Mouse (Mus musculus) neural tube, embryonic 12.5 days (tissue): ENCODE results near the gene Serac1. TPM values are rescaled to one million over a fixed set of nuclear protein-coding genes. Genes with fewer than 3 reads are reported as not detected.

Source experiments
- ATAC-seq: fragments of 200-750 bp; cut with Nextera tagmentation; 2 replicates; pipeline ENCODE4 v1.8.0; 2017; ENCODE audit warnings: low read depth, mild to moderate bottlenecking, moderate TSS enrichment, moderate library complexity; ENCODE audit not compliant: low FRiP score
- H3K27ac ChIP-seq: fragments of 300-500 bp; sonication (generic); 2 replicates; pipeline ENCODE4 v1.5.1; 2016
- H3K27me3 ChIP-seq: fragments of 300-500 bp; sonication (generic); replicated peaks from 2 replicates; pipeline ENCODE4 v1.6.1; 2016; ENCODE audit warnings: mild to moderate bottlenecking
- H3K36me3 ChIP-seq: fragments of 300-500 bp; sonication (generic); 2 replicates; pipeline ENCODE4 v1.6.1; 2016; ENCODE audit warnings: mild to moderate bottlenecking
- H3K4me1 ChIP-seq: fragments of 300-500 bp; sonication (generic); 2 replicates; pipeline ENCODE4 v1.6.1; 2016
- H3K4me2 ChIP-seq: fragments of 300-500 bp; sonication (generic); replicated peaks from 2 replicates; pipeline ENCODE4 v1.6.1; 2016; ENCODE audit warnings: mild to moderate bottlenecking
- H3K4me3 ChIP-seq: fragments of 300-500 bp; sonication (generic); 2 replicates; pipeline ENCODE4 v1.5.1; 2016
- H3K9ac ChIP-seq: fragments of 300-500 bp; sonication (generic); 2 replicates; pipeline ENCODE4 v1.6.1; 2016; ENCODE audit warnings: mild to moderate bottlenecking
- H3K9me3 ChIP-seq: fragments of 300-500 bp; sonication (generic); 2 replicates; pipeline ENCODE4 v1.6.1; 2016; ENCODE audit warnings: mild to moderate bottlenecking
- WGBS: fragments of 180-500 bp; shearing (Covaris S2); methylation state at CpG from one replicate; pipeline ENCODE4 v1.1.7; 2016; 5-methylcytosine and 5-hydroxymethylcytosine counted together
- polyA plus RNA-seq: library from polyadenylated mRNA; unstranded; fragments of >200 nt; fragmentation: Nextera tagmentation; extraction: Ambion mirVana; gene quantifications from 2 replicates; pipeline ENCODE4 v1.2.1, GENCODE M21; 2016

Gene Serac1
- polyA plus RNA-seq, 1 experiment from 2014 or later: 11.9 TPM

DNA sequence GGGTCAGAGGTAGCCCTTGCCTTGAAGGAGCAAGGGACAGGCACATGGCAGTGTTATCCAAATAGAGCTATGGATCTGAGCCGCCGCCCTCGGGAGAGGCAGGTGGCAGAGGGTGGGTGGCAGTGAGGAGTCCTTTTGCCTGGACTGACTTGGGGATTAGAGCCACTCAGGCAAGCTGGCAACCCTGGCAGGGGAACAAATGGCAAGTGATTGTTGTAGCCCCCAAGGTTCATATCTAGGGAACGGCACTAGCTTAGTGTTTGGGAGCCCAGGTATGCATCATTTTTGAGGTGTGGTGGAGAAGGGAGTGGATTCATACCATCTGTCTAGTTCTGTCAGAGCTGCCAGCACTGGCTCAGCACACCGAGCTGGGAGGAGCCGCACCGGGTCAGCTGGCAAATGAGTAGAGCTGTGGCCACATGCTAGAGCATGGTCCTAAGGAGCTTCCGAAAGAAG is 78.6 kb downstream of the Serac1 start:
- Histone ChIP-seq H3K27me3 (no peaks in the 10 kb centered on the region), H3K27ac (no peak overlapping the region), H3K4me1 (peaks cover 6% of the 10 kb centered on the region; the same call in 1 of the 2 replicates), H3K9ac (no peak overlapping the region), H3K4me2 (no peak overlapping the region), H3K4me3 (no peak overlapping the region), H3K36me3 (no peaks in the 10 kb centered on the region), H3K9me3 (0 out of 2 replicates have a peak, but pooled peaks cover 5% of the 10 kb centered on the region)
- WGBS: 89% methylated on average over 8 of the region's 8 CpGs
- no peak for ATAC-seq

GRCm38 (mm10) chr17:5999039-5999543 is 80.5 kb downstream of the Serac1 start:
- Histone ChIP-seq H3K27ac (no peak overlapping the region), H3K9me3 (0 out of 2 replicates have a peak, but pooled peaks cover 5% of the 10 kb centered on the region), H3K36me3 (no peaks in the 10 kb centered on the region), H3K27me3 (no peaks in the 10 kb centered on the region), H3K4me2 (no peak overlapping the region), H3K4me1 (no peaks in the 10 kb centered on the region), H3K4me3 (no peak overlapping the region), H3K9ac (no peak overlapping the region)
- no peak for ATAC-seq
- 82% methylated on average over 5 of the region's 5 CpGs for WGBS

GRCm38 (mm10) chr17:5998235-5998500 is 81.4 kb downstream of the Serac1 start:
- Histone ChIP-seq H3K4me1 (no peaks in the 10 kb centered on the region), H3K36me3 (no peaks in the 10 kb centered on the region), H3K4me2 (no peak overlapping the region), H3K4me3 (no peak overlapping the region), H3K9ac (no peak overlapping the region), H3K27me3 (no peaks in the 10 kb centered on the region), H3K27ac (no peak overlapping the region), H3K9me3 (no peaks in the 10 kb centered on the region)
- no peak for ATAC-seq

DNA sequence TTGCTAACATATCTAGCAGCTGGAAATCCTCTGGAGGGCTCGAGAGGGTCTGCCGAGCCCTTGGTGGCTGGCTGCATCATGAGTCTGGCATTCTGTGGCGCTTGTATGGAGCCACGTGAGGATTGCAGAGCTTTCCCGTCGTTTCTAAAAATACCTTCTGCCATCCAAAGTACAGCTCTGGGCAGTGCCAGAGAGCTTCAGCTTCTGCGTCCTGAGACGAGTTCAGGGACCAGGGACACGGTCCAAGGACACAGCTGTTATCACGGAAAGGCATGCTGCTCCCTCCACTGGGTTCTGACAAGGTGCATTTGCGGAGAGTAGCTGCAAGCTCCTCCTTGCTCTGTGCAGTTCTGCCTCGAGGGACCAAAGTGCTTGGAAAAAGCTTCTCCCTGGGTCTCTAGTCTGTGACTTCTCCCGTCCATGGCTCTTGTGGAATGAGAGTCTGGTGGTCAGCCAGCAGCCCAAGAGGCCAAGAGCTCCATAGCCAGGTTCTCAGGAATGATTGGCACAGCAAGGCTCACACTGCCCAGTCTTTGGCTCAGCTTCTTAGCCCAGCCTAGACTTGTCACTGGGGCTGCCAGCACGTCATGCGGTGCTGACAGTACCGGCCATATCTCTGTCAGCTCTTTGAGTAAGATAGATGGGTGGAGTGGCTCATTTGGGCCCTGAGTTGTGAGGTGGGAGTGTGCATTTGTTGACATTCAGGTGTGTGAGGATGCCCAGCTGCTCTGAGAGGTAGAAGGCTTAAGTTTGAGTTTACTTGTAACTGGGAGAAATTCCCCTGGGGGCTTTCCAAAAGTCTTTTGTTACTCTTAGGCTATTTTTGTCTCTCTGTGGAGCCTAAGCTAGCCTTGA is 81.9 kb downstream of the Serac1 start:
- Histone ChIP-seq H3K9me3 (no peaks in the 10 kb centered on the region), H3K9ac (no peak overlapping the region), H3K36me3 (no peaks in the 10 kb centered on the region), H3K4me2 (no peak overlapping the region), H3K4me1 (no peaks in the 10 kb centered on the region), H3K27ac (no peak overlapping the region), H3K27me3 (no peaks in the 10 kb centered on the region), H3K4me3 (no peak overlapping the region)
- WGBS: 84% methylated on average over 16 of the region's 16 CpGs
- ATAC-seq: no peak

- Histone ChIP-seq H3K27me3 (no peaks in the 10 kb centered on the region), H3K9me3 (no peaks in the 10 kb centered on the region), H3K4me3 (no peak overlapping the region), H3K36me3 (no peaks in the 10 kb centered on the region), H3K9ac (no peak overlapping the region), H3K4me2 (no peak overlapping the region), H3K4me1 (no peaks in the 10 kb centered on the region), H3K27ac (no peak overlapping the region)
- 81% methylated on average over 14 of the region's 14 CpGs for WGBS
- ATAC-seq: no peak
These were observed 83.0 kb downstream of the Serac1 start for GRCm38 (mm10) chr17:5996589-5996988.

DNA sequence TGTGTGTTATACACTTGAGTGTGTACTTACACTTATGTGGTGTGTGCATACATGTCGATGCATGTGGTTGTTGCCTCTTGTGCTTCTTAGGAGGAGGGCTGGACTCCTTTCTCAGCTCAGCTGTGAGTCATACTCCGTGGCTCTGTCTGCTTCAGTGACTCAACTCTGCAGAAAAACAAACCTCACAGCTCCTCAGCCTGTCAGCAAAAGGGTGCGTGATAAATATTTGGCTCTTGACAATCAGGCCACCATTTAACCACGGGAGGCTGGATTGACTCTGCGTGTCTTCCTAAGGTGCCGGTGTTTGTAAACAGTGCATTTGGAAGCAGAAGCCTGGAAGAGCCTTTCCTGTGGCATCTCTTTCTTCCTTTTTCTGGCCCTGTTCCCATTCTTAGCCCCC is 84.9 kb downstream of the Serac1 start:
- H3K27ac ChIP-seq: no peak overlapping the region
- H3K4me3 ChIP-seq: no peak overlapping the region
- H3K4me2 ChIP-seq: no peak overlapping the region
- 76% methylated on average over 6 of the region's 6 CpGs for WGBS
- H3K9ac ChIP-seq: no peak overlapping the region
- no peaks in the 10 kb centered on the region for H3K9me3 ChIP-seq
- no peaks in the 10 kb centered on the region for H3K4me1 ChIP-seq
- no peaks in the 10 kb centered on the region for H3K27me3 ChIP-seq
- no peaks in the 10 kb centered on the region for H3K36me3 ChIP-seq
- ATAC-seq: no peak

DNA sequence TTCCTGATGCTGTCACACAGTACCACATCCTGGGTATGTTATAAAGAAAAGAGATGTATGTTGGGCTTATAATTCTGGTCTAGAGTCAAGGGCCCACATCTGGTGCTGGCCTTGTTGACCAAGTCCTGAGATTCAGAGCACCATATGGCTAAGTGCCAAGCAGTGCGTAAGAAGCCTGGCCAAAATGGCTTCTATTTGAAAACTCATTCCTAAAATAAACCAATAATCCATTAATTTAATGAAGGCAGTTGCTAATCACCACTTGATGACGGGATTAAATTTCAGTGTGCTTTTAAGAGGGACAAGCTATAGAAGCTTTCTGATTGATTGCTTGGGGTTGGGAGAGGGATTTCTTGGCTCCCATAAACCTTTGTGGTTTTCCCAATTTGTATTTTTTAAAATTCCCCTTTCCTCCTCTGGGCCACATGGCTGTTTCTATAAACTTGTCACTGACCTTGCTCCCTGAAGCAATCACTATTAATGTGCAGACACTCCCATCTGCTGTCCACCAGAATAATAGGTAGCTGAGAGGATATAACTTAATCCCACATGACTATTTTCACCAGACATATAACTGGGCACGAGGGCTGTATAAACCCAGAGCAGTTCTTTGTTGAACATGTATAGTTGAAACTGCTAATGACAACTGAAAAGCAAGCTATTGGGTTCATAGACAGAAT is 85.8 kb downstream of the Serac1 start:
- no peak for ATAC-seq
- no peaks in the 10 kb centered on the region for H3K4me1 ChIP-seq
- H3K9me3 ChIP-seq: no peaks in the 10 kb centered on the region
- H3K36me3 ChIP-seq: no peaks in the 10 kb centered on the region
- H3K4me2 ChIP-seq: no peak overlapping the region
- no peak overlapping the region for H3K9ac ChIP-seq
- no peak overlapping the region for H3K27ac ChIP-seq
- WGBS: 76% methylated on average over 3 of the region's 3 CpGs
- no peak overlapping the region for H3K4me3 ChIP-seq
- H3K27me3 ChIP-seq: no peaks in the 10 kb centered on the region

GRCm38 (mm10) chr17:5992866-5993580 is 86.5 kb downstream of the Serac1 start:
- H3K27ac ChIP-seq: no peak overlapping the region
- H3K9me3 ChIP-seq: no peaks in the 10 kb centered on the region
- H3K9ac ChIP-seq: no peak overlapping the region
- no peak overlapping the region for H3K4me3 ChIP-seq
- H3K36me3 ChIP-seq: no peaks in the 10 kb centered on the region
- 80% methylated on average over 5 of the region's 5 CpGs for WGBS
- no peaks in the 10 kb centered on the region for H3K27me3 ChIP-seq
- ATAC-seq: no peak
- peaks cover 3% of the 10 kb centered on the region; the same call in 1 of the 2 replicates for H3K4me1 ChIP-seq
- no peak overlapping the region for H3K4me2 ChIP-seq

Other genes starting within 250 kb of the Serac1 start
- 16.9 and 18.0 TPM in 2 replicates for gene Snx9, start 238.4 kb downstream of the Serac1 start, polyA plus RNA-seq
- gene Synj2, start 138.5 kb downstream of the Serac1 start, polyA plus RNA-seq: 1.8 and 2.9 TPM in 2 replicates
- 169 and 174 TPM in 2 replicates for gene Gtf2h5, start within 50 bp of the Serac1 start, polyA plus RNA-seq
- gene Tulp4, start 26.7 kb upstream of the Serac1 start, polyA plus RNA-seq: 123 and 139 TPM in 2 replicates
- gene Tmem181a, start 177.1 kb upstream of the Serac1 start, polyA plus RNA-seq: 33.4 and 36.2 TPM in 2 replicates
- 39.4 and 42.6 TPM in 2 replicates for gene Dynlt1a, start 237.8 kb upstream of the Serac1 start, polyA plus RNA-seq